8 mouse cellular contexts compared by ENCODE assay signal in genomic region chr13:97548527-97548977, GRCm38 (mm10).
A peak's percentile ranks its signal among the peaks of the same experiment; 100 is the strongest.
DNase-seq lines count a peak whose midpoint lies in the region; ATAC-seq and TF ChIP-seq lines count a peak whose summit lies in the region.

No protein-coding gene starts in this region.

- H3K4me2 ChIP-seq in kidney, embryonic 14.5 days (replicated peaks; ENCODE audit: low read depth, low read length): no peak overlapping the region
- H3K4me2 ChIP-seq in lung, postnatal 0 days (replicated peaks; ENCODE audit: low read depth, low read length): peak overlapping the region; percentile 22; the same call in 1 of the 2 replicates
- H3K4me2 ChIP-seq in stomach, embryonic 15.5 days: no peak overlapping the region

- H3K27ac ChIP-seq in brown adipose tissue, adult 24 weeks (replicated peaks; ENCODE audit: low read depth, low read length): peak overlapping the region; percentile 66
- peak overlapping the region; percentile 62 for H3K27ac ChIP-seq in heart, embryonic 10.5 days
- peak overlapping the region; percentile 92 for H3K27ac ChIP-seq in kidney, embryonic 14.5 days (ENCODE audit: low read depth, low read length)
- H3K27ac ChIP-seq in lung, postnatal 0 days (ENCODE audit: low read length): peak overlapping the region; percentile 79
- peak overlapping the region; percentile 84 for H3K27ac ChIP-seq in stomach, embryonic 15.5 days

- no peak for TF ChIP-seq CTCF in lung, postnatal 0 days (IDR thresholded peaks at IDR 0.05)

- no peak overlapping the region for H3K4me3 ChIP-seq in brown adipose tissue, adult 24 weeks (ENCODE audit: insufficient read depth, low read depth, low read length)
- H3K4me3 ChIP-seq in heart, embryonic 10.5 days: no peak overlapping the region
- no peak overlapping the region for H3K4me3 ChIP-seq in kidney, embryonic 14.5 days (ENCODE audit: low read length)
- no peak overlapping the region for H3K4me3 ChIP-seq in lung, postnatal 0 days (ENCODE audit: low read depth, low read length)
- no peak overlapping the region for H3K4me3 ChIP-seq in stomach, embryonic 15.5 days (replicated peaks)

- WGBS in heart, embryonic 10.5 days: 20% methylated on average over 9 of the region's 9 CpGs
- 22% methylated on average over 9 of the region's 9 CpGs for WGBS in kidney, embryonic 14.5 days
- WGBS in lung, postnatal 0 days: 1% methylated on average over 9 of the region's 9 CpGs
- 4% methylated on average over 9 of the region's 9 CpGs for WGBS in stomach, embryonic 15.5 days

- H3K4me1 ChIP-seq in brown adipose tissue, adult 24 weeks (ENCODE audit: control insufficient read depth, insufficient read depth, insufficient read length, low read length): peaks cover 14% of the 10 kb centered on the region
- peaks cover 22% of the 10 kb centered on the region for H3K4me1 ChIP-seq in heart, embryonic 10.5 days
- H3K4me1 ChIP-seq in kidney, embryonic 14.5 days (ENCODE audit: control insufficient read depth, insufficient read depth, low read length): peaks cover 8% of the 10 kb centered on the region
- H3K4me1 ChIP-seq in lung, postnatal 0 days (ENCODE audit: insufficient read depth, low read depth, low read length): peaks cover 13% of the 10 kb centered on the region; the same call in 1 of the 2 replicates
- H3K4me1 ChIP-seq in stomach, embryonic 15.5 days: peaks cover 17% of the 10 kb centered on the region

- H3K27me3 ChIP-seq in heart, embryonic 10.5 days (ENCODE audit: insufficient read depth, poor library complexity, severe bottlenecking): no peaks in the 10 kb centered on the region
- H3K27me3 ChIP-seq in kidney, embryonic 14.5 days (ENCODE audit: control insufficient read depth, insufficient read depth, low read length): no peaks in the 10 kb centered on the region
- no peaks in the 10 kb centered on the region for H3K27me3 ChIP-seq in lung, postnatal 0 days (replicated peaks; ENCODE audit: insufficient read depth, low read length)
- no peaks in the 10 kb centered on the region for H3K27me3 ChIP-seq in stomach, embryonic 15.5 days (replicated peaks)

- no peaks in the 10 kb centered on the region for H3K9me3 ChIP-seq in heart, embryonic 10.5 days
- H3K9me3 ChIP-seq in kidney, embryonic 14.5 days (ENCODE audit: control insufficient read depth, low read length): no peaks in the 10 kb centered on the region; the same call in 1 of the 2 replicates
- H3K9me3 ChIP-seq in lung, postnatal 0 days (ENCODE audit: low read length): no peaks in the 10 kb centered on the region
- no peaks in the 10 kb centered on the region for H3K9me3 ChIP-seq in stomach, embryonic 15.5 days

- H3K9ac ChIP-seq in kidney, embryonic 14.5 days (ENCODE audit: low read depth, low read length): no peak overlapping the region
- no peak overlapping the region for H3K9ac ChIP-seq in lung, postnatal 0 days (replicated peaks; ENCODE audit: low read depth)
- no peak overlapping the region for H3K9ac ChIP-seq in stomach, embryonic 15.5 days

- TF ChIP-seq EP300 in lung, postnatal 0 days (IDR thresholded peaks at IDR 0.05): peak; percentile 93

- DNase-seq in adrenal gland, adult 18-20 months (ENCODE audit: low spot score in 2 of 2): peak; percentile 15 to 37
- DNase-seq in adrenal gland, adult 8-10 months: no peak
- DNase-seq in heart, embryonic 10.5 days (ENCODE audit: low spot score): no peak
- DNase-seq in lung, postnatal 0 days (ENCODE audit: low spot score): peak; percentile 90

- ATAC-seq in kidney, embryonic 14.5 days (ENCODE audit: low FRiP score, low TSS enrichment): 0 out of 2 replicates have a peak, but pooled peaks have one; percentile 54
- ATAC-seq in lung, postnatal 0 days: peak; percentile 78
- peak; percentile 58; the same call in 1 of the 2 replicates for ATAC-seq in stomach, embryonic 15.5 days (ENCODE audit: insufficient read depth, low FRiP score, low read depth)
- no peak for ATAC-seq in erythroblast, adult 5-6 weeks (replicated peaks; ENCODE audit: low FRiP score, poor library complexity, severe bottlenecking)

- H3K36me3 ChIP-seq in heart, embryonic 10.5 days: no peaks in the 10 kb centered on the region
- no peaks in the 10 kb centered on the region for H3K36me3 ChIP-seq in kidney, embryonic 14.5 days (ENCODE audit: control insufficient read depth, insufficient read depth, low read length)
- no peaks in the 10 kb centered on the region for H3K36me3 ChIP-seq in lung, postnatal 0 days (ENCODE audit: insufficient read depth, low read length)
- no peaks in the 10 kb centered on the region for H3K36me3 ChIP-seq in stomach, embryonic 15.5 days

Comparison
In these comparisons a context has a peak if more than half of its experiments do, and no peak if none do; other contexts are left out.
1. DNase-seq: peak in adrenal gland, adult 18-20 months (2 of 2) and lung, postnatal 0 days (single experiment); none in adrenal gland, adult 8-10 months (single experiment) and heart, embryonic 10.5 days (single experiment).
2. Peak in every context shown above with its lines, with median percentiles within 50 percentile points of each other: H3K27ac ChIP-seq.